Mouse (Mus musculus) heart, embryonic 12.5 days (tissue): ENCODE measurements at regions not wholly inside any gene's neighbourhood (a gene's known extent, or its start where the extent isn't known, plus 50 kb on each side); places are given as distances from the start of the nearest gene placed in this dataset.

Source experiments
- ATAC-seq: fragments of 200-750 bp; cut with Nextera tagmentation; 2 replicates; pipeline ENCODE4 v1.8.0; 2017; ENCODE audit warnings: moderate TSS enrichment, moderate library complexity; ENCODE audit not compliant: insufficient number of reproducible peaks, low FRiP score
- H3K27ac ChIP-seq: fragments of 300-500 bp; sonication (generic); 2 replicates; pipeline ENCODE4 v1.5.1; 2016; ENCODE audit warnings: mild to moderate bottlenecking, moderate library complexity; ENCODE audit not compliant: poor library complexity, severe bottlenecking
- H3K27me3 ChIP-seq: fragments of 300-500 bp; sonication (generic); replicated peaks from 2 replicates; pipeline ENCODE4 v1.6.1; 2016; ENCODE audit warnings: mild to moderate bottlenecking, moderate library complexity
- H3K36me3 ChIP-seq: fragments of 300-500 bp; sonication (generic); 2 replicates; pipeline ENCODE4 v1.6.1; 2016; ENCODE audit warnings: mild to moderate bottlenecking, moderate library complexity
- H3K4me1 ChIP-seq: fragments of 300-500 bp; sonication (generic); replicated peaks from 2 replicates; pipeline ENCODE4 v1.6.1; 2016; ENCODE audit warnings: mild to moderate bottlenecking
- H3K4me2 ChIP-seq: fragments of 300-500 bp; sonication (generic); 2 replicates; pipeline ENCODE4 v1.6.1; 2016; ENCODE audit warnings: mild to moderate bottlenecking, moderate library complexity
- H3K4me3 ChIP-seq: fragments of 300-500 bp; sonication (generic); 2 replicates; pipeline ENCODE4 v1.5.1; 2016; ENCODE audit warnings: mild to moderate bottlenecking
- H3K9ac ChIP-seq: fragments of 300-500 bp; sonication (generic); 2 replicates; pipeline ENCODE4 v1.6.1; 2016; ENCODE audit warnings: mild to moderate bottlenecking, moderate library complexity
- H3K9me3 ChIP-seq: fragments of 300-500 bp; sonication (generic); replicated peaks from 2 replicates; pipeline ENCODE4 v1.6.1; 2016; ENCODE audit warnings: mild to moderate bottlenecking, moderate library complexity
- WGBS: fragments of 180-500 bp; shearing (Covaris S2); methylation state at CpG from one replicate; pipeline ENCODE4 v1.1.7; 2016; 5-methylcytosine and 5-hydroxymethylcytosine counted together

GRCm38 (mm10) chr9:120628794-120629560 lies 57.7 kb downstream of the Rpl14 start:
- 53% methylated on average over 12 of the region's 12 CpGs for WGBS
- H3K36me3 ChIP-seq, result no peaks in the 10 kb centered on the region
- no peak overlapping the region for H3K4me2 ChIP-seq
- ATAC-seq, result no peak
- H3K27me3 ChIP-seq, result no peaks in the 10 kb centered on the region
- no peak overlapping the region for H3K9ac ChIP-seq
- no peaks in the 10 kb centered on the region for H3K4me1 ChIP-seq
- peaks cover 13% of the 10 kb centered on the region for H3K9me3 ChIP-seq
- H3K4me3 ChIP-seq, result no peak overlapping the region
- no peak overlapping the region for H3K27ac ChIP-seq

GRCm38 (mm10) chr9:120629609-120630008 lies 58.4 kb downstream of the Rpl14 start:
- Histone ChIP-seq H3K36me3 (no peaks in the 10 kb centered on the region), H3K4me3 (no peak overlapping the region), H3K9ac (no peak overlapping the region), H3K4me2 (no peak overlapping the region), H3K4me1 (no peaks in the 10 kb centered on the region), H3K9me3 (peaks cover 13% of the 10 kb centered on the region), H3K27ac (no peak overlapping the region), H3K27me3 (no peaks in the 10 kb centered on the region)
- 74% methylated on average over 11 of the region's 11 CpGs for WGBS
- no peak for ATAC-seq

DNA sequence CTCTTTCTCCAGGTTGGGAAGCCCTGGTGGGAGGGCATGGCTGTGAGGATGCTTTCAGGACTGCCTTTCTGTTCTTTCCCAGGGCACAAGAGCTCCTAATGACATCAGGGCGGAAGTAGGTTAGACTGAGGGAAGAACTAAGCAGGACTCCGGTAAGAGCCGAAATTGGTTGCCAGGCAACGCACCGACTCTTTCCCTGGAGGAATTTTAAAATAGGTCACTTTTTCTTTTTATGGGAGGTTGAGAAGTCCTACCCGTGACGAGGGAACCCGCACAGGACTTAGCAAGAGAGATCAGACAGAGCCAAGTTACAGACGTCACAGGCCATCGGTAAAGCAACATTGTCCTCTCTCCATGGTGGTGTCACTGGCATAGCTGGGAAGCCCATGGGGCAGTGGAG lies 61.6 kb downstream of the Rpl14 start:
- H3K4me3 ChIP-seq, result no peak overlapping the region
- no peak overlapping the region for H3K9ac ChIP-seq
- H3K4me2 ChIP-seq, result no peak overlapping the region
- H3K4me1 ChIP-seq, result no peaks in the 10 kb centered on the region
- no peaks in the 10 kb centered on the region for H3K27me3 ChIP-seq
- no peak for ATAC-seq
- no peaks in the 10 kb centered on the region for H3K36me3 ChIP-seq
- H3K9me3 ChIP-seq, result peaks cover 13% of the 10 kb centered on the region
- no peak overlapping the region for H3K27ac ChIP-seq
- WGBS, result 90% methylated on average over 10 of the region's 10 CpGs

DNA sequence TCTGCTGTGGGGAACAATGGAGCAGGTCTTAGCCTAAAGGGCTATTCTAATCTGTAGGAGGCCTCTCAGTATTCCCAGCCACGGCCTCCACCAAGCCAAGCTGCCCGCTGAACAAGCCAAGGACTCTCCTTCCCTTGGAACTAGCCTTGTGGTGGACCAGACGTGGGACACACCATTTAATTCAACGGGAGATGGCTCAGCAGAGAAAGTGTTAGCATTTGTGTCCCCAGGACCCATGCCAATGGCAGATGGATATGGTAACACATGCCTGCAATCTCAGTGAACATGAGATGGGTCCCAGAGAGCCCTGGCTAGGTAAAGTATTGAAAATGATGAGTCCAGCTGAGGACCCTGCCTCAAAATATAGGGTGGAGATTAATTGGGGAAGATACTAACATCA lies 71.4 kb downstream of the Rpl14 start:
- Histone ChIP-seq H3K27me3 (no peaks in the 10 kb centered on the region), H3K36me3 (no peaks in the 10 kb centered on the region), H3K9ac (no peak overlapping the region), H3K4me2 (no peak overlapping the region), H3K27ac (no peak overlapping the region), H3K9me3 (peaks cover 6% of the 10 kb centered on the region; the same call in 1 of the 2 replicates), H3K4me3 (no peak overlapping the region), H3K4me1 (0 out of 2 replicates have a peak, but pooled peaks cover 6% of the 10 kb centered on the region)
- no peak for ATAC-seq
- WGBS, result 79% methylated on average over 4 of the region's 4 CpGs

DNA sequence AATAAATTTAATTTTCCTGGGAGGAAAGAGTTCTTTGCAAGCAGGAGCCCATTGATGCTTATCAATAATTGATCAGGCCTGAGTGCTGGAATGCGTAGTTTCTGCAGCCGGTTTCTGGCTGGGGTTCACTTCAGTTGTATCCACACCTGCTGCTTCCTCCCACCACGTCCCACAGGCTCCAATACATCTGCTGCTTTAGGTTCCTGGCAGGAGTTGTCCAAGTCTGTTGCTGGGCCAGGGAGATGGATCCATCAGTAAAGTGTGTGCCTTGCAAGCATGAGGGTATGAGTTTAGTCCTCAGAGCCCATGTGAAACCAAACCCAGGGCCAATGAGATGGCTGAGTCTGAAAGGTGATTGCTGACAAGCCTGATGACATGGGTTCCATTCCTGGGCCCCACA lies 72.1 kb downstream of the Rpl14 start:
- H3K27me3 ChIP-seq, result no peaks in the 10 kb centered on the region
- no peak overlapping the region for H3K4me2 ChIP-seq
- H3K9ac ChIP-seq, result no peak overlapping the region
- no peak overlapping the region for H3K27ac ChIP-seq
- H3K4me1 ChIP-seq, result 0 out of 2 replicates have a peak, but pooled peaks cover 6% of the 10 kb centered on the region
- no peak overlapping the region for H3K4me3 ChIP-seq
- H3K9me3 ChIP-seq, result peaks cover 6% of the 10 kb centered on the region; the same call in 1 of the 2 replicates
- no peaks in the 10 kb centered on the region for H3K36me3 ChIP-seq
- WGBS, result 68% methylated on average over 3 of the region's 3 CpGs
- ATAC-seq, result no peak

- Histone ChIP-seq H3K9ac (no peak overlapping the region), H3K9me3 (peaks cover 6% of the 10 kb centered on the region; the same call in 1 of the 2 replicates), H3K4me3 (no peak overlapping the region), H3K4me1 (0 out of 2 replicates have a peak, but pooled peaks cover 6% of the 10 kb centered on the region), H3K4me2 (no peak overlapping the region), H3K27me3 (no peaks in the 10 kb centered on the region), H3K27ac (no peak overlapping the region), H3K36me3 (no peaks in the 10 kb centered on the region)
- no peak for ATAC-seq
- 98% methylated on average over 10 of the region's 10 CpGs for WGBS
These were observed 74.5 kb downstream of the Rpl14 start for GRCm38 (mm10) chr9:120645776-120646175.

GRCm38 (mm10) chr9:120646806-120647667 lies 75.8 kb downstream of the Rpl14 start:
- ATAC-seq, result no peak
- no peak overlapping the region for H3K27ac ChIP-seq

GRCm38 (mm10) chr9:120647668-120647955 lies 76.4 kb downstream of the Rpl14 start:
- 70% methylated on average over 7 of the region's 7 CpGs for WGBS
- H3K9ac ChIP-seq, result no peak overlapping the region
- H3K4me3 ChIP-seq, result no peak overlapping the region

More at GRCm38 (mm10) chr9:120646806-120647667, 75.8 kb downstream of the Rpl14 start:
- H3K36me3 ChIP-seq, result no peaks in the 10 kb centered on the region
- H3K4me1 ChIP-seq, result 0 out of 2 replicates have a peak, but pooled peaks cover 6% of the 10 kb centered on the region
- H3K9me3 ChIP-seq, result peaks cover 7% of the 10 kb centered on the region; the same call in 1 of the 2 replicates
- 79% methylated on average over 10 of the region's 10 CpGs for WGBS
- H3K9ac ChIP-seq, result no peak overlapping the region
- no peaks in the 10 kb centered on the region for H3K27me3 ChIP-seq
- H3K4me2 ChIP-seq, result no peak overlapping the region
- H3K4me3 ChIP-seq, result no peak overlapping the region

GRCm38 (mm10) chr9:120652733-120653132 lies 81.5 kb downstream of the Rpl14 start:
- 79% methylated on average over 14 of the region's 14 CpGs for WGBS
- no peaks in the 10 kb centered on the region for H3K36me3 ChIP-seq
- no peak overlapping the region for H3K4me3 ChIP-seq
- H3K4me2 ChIP-seq, result no peak overlapping the region
- H3K27ac ChIP-seq, result no peak overlapping the region
- H3K9me3 ChIP-seq, result 0 out of 2 replicates have a peak, but pooled peaks cover 4% of the 10 kb centered on the region
- no peak for ATAC-seq
- H3K9ac ChIP-seq, result no peak overlapping the region
- H3K4me1 ChIP-seq, result peaks cover 13% of the 10 kb centered on the region; the same call in 1 of the 2 replicates
- peaks cover 21% of the 10 kb centered on the region; the same call in 1 of the 2 replicates for H3K27me3 ChIP-seq

More at GRCm38 (mm10) chr9:120647668-120647955, 76.4 kb downstream of the Rpl14 start:
- Histone ChIP-seq H3K9me3 (peaks cover 7% of the 10 kb centered on the region; the same call in 1 of the 2 replicates), H3K27me3 (0 out of 2 replicates have a peak, but pooled peaks cover 6% of the 10 kb centered on the region), H3K27ac (no peak overlapping the region), H3K4me2 (no peak overlapping the region), H3K36me3 (no peaks in the 10 kb centered on the region), H3K4me1 (0 out of 2 replicates have a peak, but pooled peaks cover 6% of the 10 kb centered on the region)
- ATAC-seq, result no peak

GRCm38 (mm10) chr9:120653170-120653569 lies 81.9 kb downstream of the Rpl14 start:
- Histone ChIP-seq H3K27me3 (peaks cover 21% of the 10 kb centered on the region; the same call in 1 of the 2 replicates), H3K4me3 (no peak overlapping the region)
- 76% methylated on average over 5 of the region's 5 CpGs for WGBS

DNA sequence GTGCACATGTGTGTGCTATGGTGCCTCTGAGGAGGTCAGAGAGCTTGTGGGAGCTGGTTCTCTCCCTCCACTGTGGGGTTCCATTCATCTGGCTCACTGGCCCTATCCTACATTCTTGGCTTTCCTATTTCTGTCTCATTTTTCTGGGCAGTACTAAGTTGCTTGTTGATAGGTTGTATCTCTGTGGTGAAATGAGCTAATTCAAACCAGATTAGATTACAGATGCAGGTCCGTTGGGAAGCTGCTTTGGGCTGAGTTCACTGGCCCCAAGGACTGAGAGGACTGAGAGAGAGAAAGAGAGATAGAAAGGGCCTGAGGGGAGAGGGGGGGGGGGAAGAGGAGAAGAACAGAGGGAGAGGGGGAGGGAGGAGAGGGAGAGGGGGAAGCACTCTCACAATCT lies 83.5 kb downstream of the Rpl14 start:
- no peak overlapping the region for H3K27ac ChIP-seq
- no peak for ATAC-seq
- H3K27me3 ChIP-seq, result peaks cover 21% of the 10 kb centered on the region; the same call in 1 of the 2 replicates
- H3K4me3 ChIP-seq, result no peak overlapping the region
- H3K9me3 ChIP-seq, result 0 out of 2 replicates have a peak, but pooled peaks cover 4% of the 10 kb centered on the region
- peaks cover 18% of the 10 kb centered on the region; the same call in 1 of the 2 replicates for H3K4me1 ChIP-seq
- no peak overlapping the region for H3K9ac ChIP-seq
- H3K4me2 ChIP-seq, result no peak overlapping the region
- 3% methylated on average over 1 of the region's 1 CpGs for WGBS
- no peaks in the 10 kb centered on the region for H3K36me3 ChIP-seq

More at GRCm38 (mm10) chr9:120653170-120653569, 81.9 kb downstream of the Rpl14 start:
- Histone ChIP-seq H3K27ac (no peak overlapping the region), H3K36me3 (no peaks in the 10 kb centered on the region), H3K4me1 (peaks cover 15% of the 10 kb centered on the region; the same call in 1 of the 2 replicates), H3K4me2 (no peak overlapping the region), H3K9me3 (0 out of 2 replicates have a peak, but pooled peaks cover 4% of the 10 kb centered on the region), H3K9ac (no peak overlapping the region)
- no peak for ATAC-seq
